Mouse (Mus musculus) kidney, postnatal 10 days (tissue): ENCODE measurements around the gene Sphk2.
"Not testable (repeated sequence)": the region's sequence is repeated elsewhere in the genome, so short reads cannot be mapped to it uniquely, and the experiment has no call there.

Experiments
- DNase-seq: peaks from one replicate; pipeline ENCODE4 v3.0.0; 2021; ENCODE audit warnings: mixed read lengths

The Sphk2 gene

GRCm38 (mm10) chr7:45689800-45690199 is 28.0 kb downstream of the Sphk2 start:
- no peak for DNase-seq

GRCm38 (mm10) chr7:45689099-45689498 is 28.7 kb downstream of the Sphk2 start:
- no peak for DNase-seq

GRCm38 (mm10) chr7:45686841-45687240 is 31.0 kb downstream of the Sphk2 start:
- peak; percentile 26 for DNase-seq

- no peak for DNase-seq
Measured at GRCm38 (mm10) chr7:45685811-45686210, 32.0 kb downstream of the Sphk2 start.

- DNase-seq = no peak
Measured at GRCm38 (mm10) chr7:45683396-45684050, 34.3 kb downstream of the Sphk2 start, which contains the start of gene Ntn5. TSS of gene Ntn5 (plus strand) at chr7:45684022.

GRCm38 (mm10) chr7:45682144-45683126 is 35.4 kb downstream of the Sphk2 start:
- peak; percentile 95 for DNase-seq

- no peak for DNase-seq
Measured at GRCm38 (mm10) chr7:45681046-45681736, 36.6 kb downstream of the Sphk2 start.

- DNase-seq = peak; percentile 53
Measured at GRCm38 (mm10) chr7:45679966-45680621, 37.7 kb downstream of the Sphk2 start.

GRCm38 (mm10) chr7:45678513-45678912 is 39.3 kb downstream of the Sphk2 start:
- no peak for DNase-seq

- DNase-seq = no peak
Measured at GRCm38 (mm10) chr7:45677627-45678295, 40.0 kb downstream of the Sphk2 start.

- no peak for DNase-seq
Measured at GRCm38 (mm10) chr7:45668921-45669320, 48.9 kb downstream of the Sphk2 start.

GRCm38 (mm10) chr7:45667761-45668160 is 50.0 kb downstream of the Sphk2 start:
- no peak for DNase-seq

GRCm38 (mm10) chr7:45666161-45666560 is 51.6 kb downstream of the Sphk2 start, which contains the start of gene Fut2:
TSS of gene Fut2 (minus strand) at chr7:45666394.
- DNase-seq = no peak

- DNase-seq = no peak
Measured at GRCm38 (mm10) chr7:45665303-45666138, 52.3 kb downstream of the Sphk2 start.

- not testable (repeated sequence) for DNase-seq
Measured at GRCm38 (mm10) chr7:45661702-45662101, 56.1 kb downstream of the Sphk2 start.

- DNase-seq = no peak
Measured at GRCm38 (mm10) chr7:45660746-45661478, 56.9 kb downstream of the Sphk2 start.
